Mouse (Mus musculus) kidney, adult 2 months (tissue): ENCODE data around the gene Kank1.

Experiments used
- CTCF ChIP-seq: fragments of 200-500 bp; conservative IDR thresholded peaks from 2 replicates; pipeline ENCODE4 v1.5.1; 2011; ENCODE audit warnings: low read depth, mild to moderate bottlenecking, control low read depth, low read length, moderate library complexity, mixed read lengths; ENCODE audit not compliant: insufficient read depth, insufficient read length
- POLR2A ChIP-seq: fragments of 200-500 bp; IDR thresholded peaks from one replicate; pipeline ENCODE4 v1.6.1; 2011; ENCODE audit warnings: low read depth, low read length, control low read depth

DNA sequence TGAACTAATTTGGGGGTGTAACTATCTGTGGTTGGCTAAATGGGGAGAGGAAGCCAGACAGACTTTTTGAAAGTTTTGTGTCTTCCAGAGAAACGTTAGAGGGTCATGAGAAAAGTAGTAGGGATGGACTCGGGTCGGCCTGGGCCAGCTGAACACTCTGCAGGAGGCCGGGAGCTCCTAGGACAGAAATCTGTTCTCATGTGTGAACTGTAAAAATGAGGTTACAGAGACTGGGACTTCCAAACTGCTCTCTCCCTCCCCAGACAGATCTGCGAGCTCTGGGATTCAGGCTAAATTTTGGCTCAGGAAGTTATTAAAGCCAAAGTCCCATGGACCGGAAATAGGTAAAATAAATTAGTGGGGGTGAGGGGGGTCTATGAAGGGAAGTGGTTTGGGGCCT is 198.0 kb downstream of the Kank1 start:
- no peak for TF ChIP-seq CTCF
- no peak for TF ChIP-seq POLR2A
